8 mouse cellular contexts compared by ENCODE assay signal in genomic region chr2:27513861-27514260, GRCm38 (mm10). TPM values are rescaled to one million over a fixed set of nuclear protein-coding genes. Genes with fewer than 3 reads are reported as not detected.
DNase-seq lines count a peak whose midpoint lies in the region; ATAC-seq and TF ChIP-seq lines count a peak whose summit lies in the region.

No protein-coding gene starts in this region.

- H3K27me3 ChIP-seq in erythroblast, embryonic 14.5 days (ENCODE audit: control insufficient read depth): no peaks in the 10 kb centered on the region
- H3K27me3 ChIP-seq in neural tube, embryonic 11.5 days (ENCODE audit: control insufficient read depth, insufficient read depth, low read length): no peaks in the 10 kb centered on the region
- no peaks in the 10 kb centered on the region for H3K27me3 ChIP-seq in intestine, postnatal 0 days (replicated peaks; ENCODE audit: control insufficient read depth, insufficient read depth, low read length)

- no peak for DNase-seq in neural tube, embryonic 11.5 days (ENCODE audit: low spot score)
- DNase-seq in neural tube, embryonic 10.5 days (ENCODE audit: extremely low spot score, low spot score): no peak
- no peak for DNase-seq in layer of hippocampus, postnatal 36 days

- TF ChIP-seq CTCF in intestine, postnatal 0 days (IDR thresholded peaks at IDR 0.05; ENCODE audit: low read depth): no peak
- TF ChIP-seq CTCF in olfactory bulb, adult 2 months (IDR thresholded peaks at IDR 0.05; ENCODE audit: insufficient read depth, low read depth, low read length): no peak

- no peak for TF ChIP-seq POLR2A in olfactory bulb, adult 2 months (IDR thresholded peaks at IDR 0.05; ENCODE audit: insufficient read depth, low read depth, low read length)

- peaks cover 5% of the 10 kb centered on the region for H3K9me3 ChIP-seq in erythroblast, embryonic 14.5 days (ENCODE audit: control insufficient read depth, low read length)
- H3K9me3 ChIP-seq in neural tube, embryonic 11.5 days (ENCODE audit: control insufficient read depth, low read length): no peaks in the 10 kb centered on the region
- no peaks in the 10 kb centered on the region for H3K9me3 ChIP-seq in intestine, postnatal 0 days (ENCODE audit: control insufficient read depth)

- H3K9ac ChIP-seq in neural tube, embryonic 11.5 days (ENCODE audit: low read length): peak overlapping the region; percentile 92
- H3K9ac ChIP-seq in intestine, postnatal 0 days (ENCODE audit: low read depth, low read length): 0 out of 2 replicates have a peak overlapping the region, but pooled peaks have one; percentile 86

- ATAC-seq in erythroblast, adult 5-6 weeks (replicated peaks; ENCODE audit: low FRiP score, poor library complexity, severe bottlenecking): no peak
- ATAC-seq in neural tube, embryonic 11.5 days (ENCODE audit: insufficient read depth, low FRiP score, low TSS enrichment): no peak
- ATAC-seq in intestine, postnatal 0 days: no peak
- no peak for ATAC-seq in frontal cortex, adult (ENCODE audit: low TSS enrichment)

- 77% methylated on average over 5 of the region's 5 CpGs for WGBS in neural tube, embryonic 11.5 days
- WGBS in intestine, postnatal 0 days: 65% methylated on average over 5 of the region's 5 CpGs
- 61% methylated on average over 5 of the region's 5 CpGs for WGBS in olfactory bulb, adult 2 months

- H3K36me3 ChIP-seq in erythroblast, embryonic 14.5 days (ENCODE audit: control insufficient read depth): peaks cover 17% of the 10 kb centered on the region
- H3K36me3 ChIP-seq in neural tube, embryonic 11.5 days (ENCODE audit: control insufficient read depth, insufficient read depth, low read length): 0 out of 2 replicates have a peak, but pooled peaks cover 5% of the 10 kb centered on the region
- H3K36me3 ChIP-seq in intestine, postnatal 0 days (ENCODE audit: control insufficient read depth, insufficient read depth): peaks cover 3% of the 10 kb centered on the region; the same call in 1 of the 2 replicates

- H3K4me2 ChIP-seq in neural tube, embryonic 11.5 days (ENCODE audit: low read depth): peak overlapping the region; percentile 82
- peak overlapping the region; percentile 95 for H3K4me2 ChIP-seq in intestine, postnatal 0 days (replicated peaks; ENCODE audit: low read depth)

- 0 out of 2 replicates have a peak overlapping the region, but pooled peaks have one; percentile 69 for H3K27ac ChIP-seq in neural tube, embryonic 11.5 days (ENCODE audit: low read depth, low read length)
- H3K27ac ChIP-seq in intestine, postnatal 0 days (ENCODE audit: low read depth, low read length): no peak overlapping the region
- H3K27ac ChIP-seq in olfactory bulb, adult 2 months (ENCODE audit: insufficient read depth, low read depth, low read length): no peak overlapping the region

- H3K4me3 ChIP-seq in erythroblast, embryonic 14.5 days (replicated peaks): peak overlapping the region; percentile 94
- H3K4me3 ChIP-seq in neural tube, embryonic 11.5 days (ENCODE audit: low read depth, low read length): peak overlapping the region; percentile 87
- peak overlapping the region; percentile 80; the same call in 1 of the 2 replicates for H3K4me3 ChIP-seq in intestine, postnatal 0 days (ENCODE audit: low read depth, low read length)
- H3K4me3 ChIP-seq in olfactory bulb, adult 2 months (ENCODE audit: insufficient read depth, low read depth, low read length): peak overlapping the region; percentile 85; the same call in 1 of the 2 replicates

- peaks cover 47% of the 10 kb centered on the region for H3K4me1 ChIP-seq in erythroblast, embryonic 14.5 days (ENCODE audit: control insufficient read depth)
- H3K4me1 ChIP-seq in neural tube, embryonic 11.5 days (ENCODE audit: control insufficient read depth, insufficient read depth, low read length): peaks cover 11% of the 10 kb centered on the region
- no peaks in the 10 kb centered on the region; the same call in 1 of the 2 replicates for H3K4me1 ChIP-seq in intestine, postnatal 0 days (replicated peaks; ENCODE audit: control insufficient read depth, insufficient read depth, low read length)
- peaks cover 9% of the 10 kb centered on the region; the same call in 1 of the 2 replicates for H3K4me1 ChIP-seq in olfactory bulb, adult 2 months (ENCODE audit: control insufficient read depth, insufficient read depth, low read length)

RNA-seq across cellular contexts. Expression of gene Wdr5, which starts 1.1 kb away (rescaled TPM):
- 0.79 and 1.2 TPM in 2 replicates for polyA plus RNA-seq in erythroblast, embryonic 14.5 days (2012)
- total RNA-seq in erythroblast, adult 5-6 weeks (2015; ENCODE audit: low replicate concordance): 6.1 and 9.2 TPM in 2 replicates
- total RNA-seq in erythroblast, adult 5-6 weeks (2017; ENCODE audit: low replicate concordance): 15.3 and 17.4 TPM in 2 replicates
- polyA plus RNA-seq in neural tube, embryonic 11.5 days (2014; fragmentation: Nextera tagmentation; extraction: Ambion mirVana): 64.5 and 69.1 TPM in 2 replicates
- polyA plus RNA-seq in intestine, postnatal 0 days (2015; fragmentation: Nextera tagmentation; extraction: Ambion mirVana): 15.6 and 16.2 TPM in 2 replicates
- not detected in 2 replicates for polyA plus RNA-seq in olfactory bulb, adult 2 months (2012; ENCODE audit: insufficient read depth, insufficient read length, low replicate concordance, missing spikeins)
- 10 to 100 TPM; 27.1 to 27.7 TPM for total RNA-seq in layer of hippocampus, postnatal 36 days (2021)

RNA-seq across cellular contexts. Expression of gene Brd3, which starts 6.4 kb away (rescaled TPM):
- 7.7 and 11.4 TPM in 2 replicates for polyA plus RNA-seq in erythroblast, embryonic 14.5 days (2012)
- 20.9 and 22.9 TPM in 2 replicates for total RNA-seq in erythroblast, adult 5-6 weeks (2015; ENCODE audit: low replicate concordance)
- total RNA-seq in erythroblast, adult 5-6 weeks (2017; ENCODE audit: low replicate concordance): 10.6 and 14.1 TPM in 2 replicates
- polyA plus RNA-seq in neural tube, embryonic 11.5 days (2014; fragmentation: Nextera tagmentation; extraction: Ambion mirVana): 198 and 204 TPM in 2 replicates
- 49.8 and 50.2 TPM in 2 replicates for polyA plus RNA-seq in intestine, postnatal 0 days (2015; fragmentation: Nextera tagmentation; extraction: Ambion mirVana)
- not detected in 2 replicates for polyA plus RNA-seq in olfactory bulb, adult 2 months (2012; ENCODE audit: insufficient read depth, insufficient read length, low replicate concordance, missing spikeins)
- total RNA-seq in layer of hippocampus, postnatal 36 days (2021): 10 to 100 TPM; 54.5 to 56.6 TPM
